Mouse (Mus musculus) midbrain, embryonic 11.5 days (tissue): ENCODE measurements around the gene Armcx5. TPM values are rescaled to one million over a fixed set of nuclear protein-coding genes. Genes with fewer than 3 reads are reported as not detected.
"Not testable (repeated sequence)": the region's sequence is repeated elsewhere in the genome, so short reads cannot be mapped to it uniquely, and the experiment has no call there.

ENCODE experiments used
- ATAC-seq: fragments of 200-750 bp; cut with Nextera tagmentation; 2 replicates; pipeline ENCODE4 v1.8.0; 2017; ENCODE audit warnings: moderate TSS enrichment, moderate library complexity; ENCODE audit not compliant: low FRiP score
- DNase-seq: peaks from one replicate; pipeline ENCODE4 v3.0.0; 2015; ENCODE audit warnings: low spot score; ENCODE audit errors: missing footprints
- H3K27ac ChIP-seq: fragments of 300-500 bp; sonication (generic); 2 replicates; pipeline ENCODE4 v1.5.1; 2014; ENCODE audit warnings: low read depth, low read length
- H3K27me3 ChIP-seq: fragments of 300-500 bp; sonication (generic); 2 replicates; pipeline ENCODE4 v1.6.1; 2014; ENCODE audit warnings: mild to moderate bottlenecking, low read length, moderate library complexity, mixed read lengths; ENCODE audit not compliant: control insufficient read depth, insufficient read depth
- H3K36me3 ChIP-seq: fragments of 300-500 bp; sonication (generic); 2 replicates; pipeline ENCODE4 v1.6.1; 2014; ENCODE audit warnings: mild to moderate bottlenecking, low read length, moderate library complexity, mixed read lengths; ENCODE audit not compliant: control insufficient read depth, insufficient read depth
- H3K4me1 ChIP-seq: fragments of 300-500 bp; sonication (generic); 2 replicates; pipeline ENCODE4 v1.6.1; 2014; ENCODE audit warnings: low read length; ENCODE audit not compliant: control insufficient read depth, insufficient read depth
- H3K4me2 ChIP-seq: fragments of 300-500 bp; sonication (generic); 2 replicates; pipeline ENCODE4 v1.6.1; 2014; ENCODE audit warnings: mild to moderate bottlenecking, moderate library complexity
- H3K4me3 ChIP-seq: fragments of 300-500 bp; sonication (generic); 2 replicates; pipeline ENCODE4 v1.5.1; 2014; ENCODE audit warnings: low read depth, low read length
- H3K9ac ChIP-seq: fragments of 300-500 bp; sonication (generic); 2 replicates; pipeline ENCODE4 v1.6.1; 2014; ENCODE audit warnings: low read length
- H3K9me3 ChIP-seq: fragments of 300-500 bp; sonication (generic); 2 replicates; pipeline ENCODE4 v1.6.1; 2016; ENCODE audit warnings: low read length; ENCODE audit not compliant: control insufficient read depth
- WGBS: fragments of 180-500 bp; shearing (Covaris S2); extraction: QIAGEN DNeasy Blood & Tissue Kit; methylation state at CpG from one replicate; pipeline ENCODE4 v1.1.7; 2014; 5-methylcytosine and 5-hydroxymethylcytosine counted together
- polyA plus RNA-seq: library from polyadenylated mRNA; unstranded; fragments of >200 nt; fragmentation: Nextera tagmentation; extraction: Ambion mirVana; gene quantifications from 2 replicates; pipeline ENCODE4 v1.2.1, GENCODE M21; 2014

The Armcx5 gene
- 9.6 and 10.4 TPM in 2 replicates for polyA plus RNA-seq

GRCm38 (mm10) chrX:135742304-135743055 is at the start of gene Armcx5, which contains the start of gene Gprasp1:
Armcx5 (plus strand) TSS chrX:135742733.
Gprasp1 (plus strand) TSS chrX:135742733.
- no peaks in the 10 kb centered on the region for H3K9me3 ChIP-seq
- H3K4me2 ChIP-seq, result peak within 1 kb of the TSS; percentile 49
- 16% methylated on average over 48 of the region's 48 CpGs for WGBS
- ATAC-seq (peak; percentile 97), DNase-seq (peak; percentile 98)
- peak within 1 kb of the TSS; percentile 67 for H3K27ac ChIP-seq
- no peaks in the 10 kb centered on the region for H3K27me3 ChIP-seq
- peak within 1 kb of the TSS; percentile 66 for H3K9ac ChIP-seq
- H3K4me3 ChIP-seq, result peak within 1 kb of the TSS; percentile 58
- H3K4me1 ChIP-seq, result no peaks in the 10 kb centered on the region
- no peaks in the 10 kb centered on the region for H3K36me3 ChIP-seq

- no peak for ATAC-seq
- WGBS, result 71% methylated on average over 1 of the region's 1 CpGs
- Histone ChIP-seq H3K27ac (no peak within 1 kb of the TSS), H3K4me2 (no peak within 1 kb of the TSS), H3K4me3 (no peak within 1 kb of the TSS), H3K36me3 (no peaks in the 10 kb centered on the region), H3K4me1 (no peaks in the 10 kb centered on the region), H3K9ac (no peak within 1 kb of the TSS), H3K9me3 (no peaks in the 10 kb centered on the region), H3K27me3 (no peaks in the 10 kb centered on the region)
- no peak for DNase-seq
Observed at GRCm38 (mm10) chrX:135693633-135694032, 48.9 kb upstream of the Armcx5 start, which contains the start of gene Tcp11x2. Tcp11x2 (minus strand) TSS chrX:135693790.

- Histone ChIP-seq H3K27me3 (no peaks in the 10 kb centered on the region), H3K9ac (no peak overlapping the region), H3K4me2 (no peak overlapping the region), H3K36me3 (no peaks in the 10 kb centered on the region), H3K4me3 (no peak overlapping the region), H3K9me3 (no peaks in the 10 kb centered on the region), H3K27ac (no peak overlapping the region), H3K4me1 (no peaks in the 10 kb centered on the region)
- 93% methylated on average over 1 of the region's 1 CpGs for WGBS
- ATAC-seq (no peak), DNase-seq (no peak)
Observed at GRCm38 (mm10) chrX:135703111-135703510, 39.4 kb upstream of the Armcx5 start.

GRCm38 (mm10) chrX:135704349-135704748 is 38.2 kb upstream of the Armcx5 start:
- DNase-seq (no peak), ATAC-seq (no peak)
- Histone ChIP-seq H3K9ac (no peak overlapping the region), H3K4me2 (no peak overlapping the region), H3K27me3 (no peaks in the 10 kb centered on the region), H3K36me3 (no peaks in the 10 kb centered on the region), H3K27ac (no peak overlapping the region), H3K4me3 (no peak overlapping the region), H3K9me3 (no peaks in the 10 kb centered on the region), H3K4me1 (no peaks in the 10 kb centered on the region)
- 39% methylated on average over 2 of the region's 2 CpGs for WGBS

- Histone ChIP-seq H3K27me3 (no peaks in the 10 kb centered on the region), H3K4me3 (no peak overlapping the region), H3K9ac (no peak overlapping the region), H3K4me2 (no peak overlapping the region), H3K36me3 (no peaks in the 10 kb centered on the region), H3K4me1 (no peaks in the 10 kb centered on the region), H3K27ac (no peak overlapping the region), H3K9me3 (no peaks in the 10 kb centered on the region)
- WGBS, result 84% methylated on average over 2 of the region's 2 CpGs
- DNase-seq (no peak), ATAC-seq (no peak)
Observed at GRCm38 (mm10) chrX:135712845-135713244, 29.7 kb upstream of the Armcx5 start.

- Histone ChIP-seq H3K27ac (no peak within 1 kb of the TSS), H3K4me3 (no peak within 1 kb of the TSS), H3K4me1 (no peaks in the 10 kb centered on the region), H3K36me3 (no peaks in the 10 kb centered on the region), H3K27me3 (no peaks in the 10 kb centered on the region), H3K9me3 (no peaks in the 10 kb centered on the region), H3K9ac (no peak within 1 kb of the TSS), H3K4me2 (no peak within 1 kb of the TSS)
- 84% methylated on average over 10 of the region's 10 CpGs for WGBS
- no peak for DNase-seq
- ATAC-seq, result no peak
Observed at GRCm38 (mm10) chrX:135725161-135725560, 17.4 kb upstream of the Armcx5 start, which contains the start of gene Tmsb15a. Tmsb15a (minus strand) TSS chrX:135725261.

- no peaks in the 10 kb centered on the region for H3K36me3 ChIP-seq
- no peaks in the 10 kb centered on the region for H3K4me1 ChIP-seq
- ATAC-seq (no peak), DNase-seq (no peak)
- H3K27ac ChIP-seq, result no peak overlapping the region
- no peaks in the 10 kb centered on the region for H3K27me3 ChIP-seq
- no peak overlapping the region for H3K4me2 ChIP-seq
- 94% methylated on average over 2 of the region's 2 CpGs for WGBS
- no peak overlapping the region for H3K9ac ChIP-seq
- H3K9me3 ChIP-seq, result no peaks in the 10 kb centered on the region
- H3K4me3 ChIP-seq, result no peak overlapping the region
Observed at GRCm38 (mm10) chrX:135738730-135739520, 3.6 kb upstream of the Armcx5 start.

GRCm38 (mm10) chrX:135743056-135743355 is 473 bp downstream of the Armcx5 start:
- 21% methylated on average over 7 of the region's 7 CpGs for WGBS
- no peaks in the 10 kb centered on the region for H3K27me3 ChIP-seq
- no peak overlapping the region for H3K27ac ChIP-seq
- DNase-seq (no peak), ATAC-seq (peak; percentile 25)
- no peaks in the 10 kb centered on the region for H3K9me3 ChIP-seq
- H3K4me1 ChIP-seq, result no peaks in the 10 kb centered on the region
- peak overlapping the region; percentile 66 for H3K9ac ChIP-seq
- H3K4me3 ChIP-seq, result peak overlapping the region; percentile 58
- peak overlapping the region; percentile 49 for H3K4me2 ChIP-seq
- no peaks in the 10 kb centered on the region for H3K36me3 ChIP-seq

GRCm38 (mm10) chrX:135745376-135745775 is 2.8 kb downstream of the Armcx5 start:
- not testable (repeated sequence) for H3K27ac ChIP-seq, H3K4me2 ChIP-seq, H3K4me1 ChIP-seq, H3K27me3 ChIP-seq, H3K9ac ChIP-seq, H3K9me3 ChIP-seq, ATAC-seq, H3K4me3 ChIP-seq, H3K36me3 ChIP-seq, DNase-seq
- 94% methylated on average over 3 of the region's 3 CpGs for WGBS
